Mouse (Mus musculus): Measurements from ENCODE around the gene Tmem265. TPM values are rescaled to one million over a fixed set of nuclear protein-coding genes. Genes with fewer than 3 reads are reported as not detected.

Gene Tmem265
- polyA plus RNA-seq, 1 experiment from 2014 or later: 6.1 TPM

- Histone ChIP-seq H3K4me1 (ENCODE audit: insufficient read depth, low read depth, low read length) (peaks cover 3% of the 10 kb centered on the region; the same call in 1 of the 2 replicates), H3K27ac (ENCODE audit: low read length) (no peak overlapping the region), H3K9ac (replicated peaks; ENCODE audit: low read depth) (no peak overlapping the region), H3K9me3 (ENCODE audit: low read length) (no peaks in the 10 kb centered on the region), H3K36me3 (ENCODE audit: insufficient read depth, low read length) (peaks cover 12% of the 10 kb centered on the region; the same call in 1 of the 2 replicates), H3K4me3 (ENCODE audit: low read depth, low read length) (no peak overlapping the region), H3K4me2 (replicated peaks; ENCODE audit: low read depth, low read length) (no peak overlapping the region), H3K27me3 (replicated peaks; ENCODE audit: insufficient read depth, low read length) (no peaks in the 10 kb centered on the region)
- DNase-seq (ENCODE audit: low spot score) (no peak), ATAC-seq (no peak)
- TF ChIP-seq EP300 (IDR thresholded peaks at IDR 0.05): no peak
- TF ChIP-seq CTCF (IDR thresholded peaks at IDR 0.05): no peak
- WGBS: 29% methylated on average over 1 of the region's 1 CpGs
Measured at GRCm38 (mm10) chr7:127616336-127616735, 55.1 kb downstream of the Tmem265 start.

Other genes with a start within 250 kb of the Tmem265 start
- gene Zfp768, start 215.8 kb upstream of the Tmem265 start, polyA plus RNA-seq (2015; fragmentation: Nextera tagmentation; extraction: Ambion mirVana): 12.5 and 12.8 TPM in 2 replicates
- gene Zfp747, start 185.3 kb upstream of the Tmem265 start, polyA plus RNA-seq (2015; fragmentation: Nextera tagmentation; extraction: Ambion mirVana): 7.3 and 7.9 TPM in 2 replicates
- gene 9130019O22Rik, start 174.2 kb upstream of the Tmem265 start, polyA plus RNA-seq (2015; fragmentation: Nextera tagmentation; extraction: Ambion mirVana): 4.7 and 5.4 TPM in 2 replicates
- gene E430018J23Rik, start 167.8 kb upstream of the Tmem265 start, polyA plus RNA-seq (2015; fragmentation: Nextera tagmentation; extraction: Ambion mirVana): 3.7 and 4.6 TPM in 2 replicates
- gene Zfp764, start 154.6 kb upstream of the Tmem265 start, polyA plus RNA-seq (2015; fragmentation: Nextera tagmentation; extraction: Ambion mirVana): 6.0 and 6.7 TPM in 2 replicates
- 27.4 and 28.9 TPM in 2 replicates for gene Zfp688, start 139.3 kb upstream of the Tmem265 start, polyA plus RNA-seq (2015; fragmentation: Nextera tagmentation; extraction: Ambion mirVana)
- gene Zfp689, start 112.2 kb upstream of the Tmem265 start, polyA plus RNA-seq (2015; fragmentation: Nextera tagmentation; extraction: Ambion mirVana): 2.6 and 3.5 TPM in 2 replicates
- 37.6 and 37.7 TPM in 2 replicates for gene Prr14, start 101.8 kb upstream of the Tmem265 start, polyA plus RNA-seq (2015; fragmentation: Nextera tagmentation; extraction: Ambion mirVana)
- gene Fbrs, start 82.2 kb upstream of the Tmem265 start, polyA plus RNA-seq (2015; fragmentation: Nextera tagmentation; extraction: Ambion mirVana): 9.9 and 11.1 TPM in 2 replicates
- gene Srcap, start 49.4 kb upstream of the Tmem265 start, polyA plus RNA-seq (2015; fragmentation: Nextera tagmentation; extraction: Ambion mirVana): 19.2 and 19.3 TPM in 2 replicates
- 9.3 and 10.3 TPM in 2 replicates for gene Gm42715, start 41.8 kb upstream of the Tmem265 start, polyA plus RNA-seq (2015; fragmentation: Nextera tagmentation; extraction: Ambion mirVana)
- 31.7 and 34.4 TPM in 2 replicates for gene Phkg2, start 11.9 kb downstream of the Tmem265 start, polyA plus RNA-seq (2015; fragmentation: Nextera tagmentation; extraction: Ambion mirVana)
- 28.8 and 29.5 TPM in 2 replicates for gene Ccdc189, start 27.2 kb downstream of the Tmem265 start, polyA plus RNA-seq (2015; fragmentation: Nextera tagmentation; extraction: Ambion mirVana)
- gene Rnf40, start 27.4 kb downstream of the Tmem265 start, polyA plus RNA-seq (2015; fragmentation: Nextera tagmentation; extraction: Ambion mirVana): 25.9 and 27.1 TPM in 2 replicates
- 5.2 and 6.0 TPM in 2 replicates for gene Zfp629, start 54.4 kb downstream of the Tmem265 start, polyA plus RNA-seq (2015; fragmentation: Nextera tagmentation; extraction: Ambion mirVana)
- gene Bcl7c, start 147.5 kb downstream of the Tmem265 start, polyA plus RNA-seq (2015; fragmentation: Nextera tagmentation; extraction: Ambion mirVana): 34.1 TPM in 2 replicates
- gene Ctf1, start 151.3 kb downstream of the Tmem265 start, polyA plus RNA-seq (2015; fragmentation: Nextera tagmentation; extraction: Ambion mirVana): 9.9 and 10.4 TPM in 2 replicates
- 0.07 and 0.08 TPM in 2 replicates for gene Ctf2, start 170.8 kb downstream of the Tmem265 start, polyA plus RNA-seq (2015; fragmentation: Nextera tagmentation; extraction: Ambion mirVana)
- gene Fbxl19, start 183.2 kb downstream of the Tmem265 start, polyA plus RNA-seq (2015; fragmentation: Nextera tagmentation; extraction: Ambion mirVana): 1.6 TPM in 2 replicates
- 38.5 and 42.8 TPM in 2 replicates for gene Orai3, start 208.4 kb downstream of the Tmem265 start, polyA plus RNA-seq (2015; fragmentation: Nextera tagmentation; extraction: Ambion mirVana)
- 10.5 and 11.0 TPM in 2 replicates for gene Setd1a, start 215.3 kb downstream of the Tmem265 start, polyA plus RNA-seq (2015; fragmentation: Nextera tagmentation; extraction: Ambion mirVana)
- gene Gm49388, start 224.2 kb downstream of the Tmem265 start, polyA plus RNA-seq (2015; fragmentation: Nextera tagmentation; extraction: Ambion mirVana): not detected in 2 replicates
- 52.8 and 55.8 TPM in 2 replicates for gene Hsd3b7, start 239.2 kb downstream of the Tmem265 start, polyA plus RNA-seq (2015; fragmentation: Nextera tagmentation; extraction: Ambion mirVana)